Mouse (Mus musculus) ES-E14 (cell line): ENCODE measurements around the gene Selenbp1.

ENCODE experiments used
- MAFK ChIP-seq: IDR thresholded peaks from 2 replicates; pipeline ENCODE4 v1.6.1; 2014; ENCODE audit warnings: mild to moderate bottlenecking, low read depth, low read length, inconsistent platforms; ENCODE audit not compliant: insufficient read depth
- ZC3H11A ChIP-seq: IDR thresholded peaks from 2 replicates; pipeline ENCODE4 v1.6.1; 2012; ENCODE audit warnings: low read depth, mild to moderate bottlenecking, inconsistent platforms, low read length, borderline replicate concordance
- ZNF384 ChIP-seq: IDR thresholded peaks from 2 replicates; pipeline ENCODE4 v1.6.1; 2012; ENCODE audit warnings: low read depth, low read length, inconsistent platforms

DNA sequence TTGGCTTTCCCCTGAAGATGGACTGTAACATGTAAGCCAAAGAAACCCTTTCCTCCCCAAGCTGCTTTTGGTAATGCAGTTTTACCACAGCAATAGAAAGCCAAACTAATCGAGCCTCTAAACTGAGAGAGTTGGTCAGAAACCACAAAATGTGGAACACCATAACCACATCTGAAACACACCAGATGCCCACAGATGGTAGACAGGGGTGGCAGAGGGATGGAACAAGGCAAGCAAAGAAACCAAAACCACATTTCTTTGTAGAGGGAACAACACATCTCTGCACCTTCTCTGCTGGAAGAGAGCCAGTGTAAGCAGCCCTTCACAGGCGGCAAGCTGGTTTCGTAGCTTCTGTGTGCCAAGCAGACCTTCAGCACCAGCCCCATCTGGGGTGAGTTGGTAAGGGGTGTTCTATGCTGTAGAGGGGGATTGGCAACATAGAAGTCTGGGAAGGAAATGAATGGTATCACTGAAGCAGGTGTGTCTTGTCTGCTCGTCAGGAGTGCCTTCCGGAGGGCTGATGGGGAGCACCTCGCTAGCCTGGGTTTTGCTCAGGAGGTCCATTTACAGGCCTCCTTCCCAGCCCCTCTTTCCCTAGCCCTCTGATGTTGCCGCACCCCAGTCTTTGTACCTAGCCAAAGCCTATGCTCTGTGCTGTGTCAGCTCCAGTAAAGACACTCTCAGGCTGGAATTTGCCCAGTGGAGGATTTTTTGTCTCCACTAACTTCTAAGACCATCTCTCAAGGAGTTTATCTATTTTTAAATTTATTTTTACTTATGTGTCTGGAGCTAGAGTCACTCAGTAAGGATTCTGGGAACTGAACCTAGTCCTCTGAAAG lies 16.7 kb upstream of the Selenbp1 start:
- TF ChIP-seq MAFK, result no peak
- no peak for TF ChIP-seq ZNF384
- no peak for TF ChIP-seq ZC3H11A
